Mouse (Mus musculus): Measurements from ENCODE around the gene Erf.

The Erf gene

GRCm38 (mm10) chr7:25279861-25280791 is 29.6 kb upstream of the Erf start:
- DNase-seq (ENCODE audit: low spot score), result peak; percentile 68

GRCm38 (mm10) chr7:25279076-25279860 is 28.7 kb upstream of the Erf start:
- DNase-seq (ENCODE audit: low spot score), result peak; percentile 89

- peak; percentile 88 for DNase-seq (ENCODE audit: low spot score)
These were observed 27.9 kb upstream of the Erf start for GRCm38 (mm10) chr7:25278341-25279075.

- no peak for DNase-seq (ENCODE audit: low spot score)
These were observed 27.4 kb upstream of the Erf start for GRCm38 (mm10) chr7:25277998-25278340.

- no peak for DNase-seq (ENCODE audit: low spot score)
These were observed 26.8 kb upstream of the Erf start for GRCm38 (mm10) chr7:25277405-25277804.

GRCm38 (mm10) chr7:25275555-25276298 is 25.2 kb upstream of the Erf start:
- peak; percentile 8 for DNase-seq (ENCODE audit: low spot score)

GRCm38 (mm10) chr7:25274996-25275395 is 24.4 kb upstream of the Erf start:
- DNase-seq (ENCODE audit: low spot score), result no peak

GRCm38 (mm10) chr7:25274571-25274970 is 24.0 kb upstream of the Erf start:
- no peak for DNase-seq (ENCODE audit: low spot score)

GRCm38 (mm10) chr7:25273259-25274241 is 23.0 kb upstream of the Erf start:
- no peak for DNase-seq (ENCODE audit: low spot score)

- DNase-seq (ENCODE audit: low spot score), result no peak
These were observed 22.1 kb upstream of the Erf start for GRCm38 (mm10) chr7:25272445-25273258.

GRCm38 (mm10) chr7:25271651-25272444 is 21.3 kb upstream of the Erf start:
- no peak for DNase-seq (ENCODE audit: low spot score)

GRCm38 (mm10) chr7:25270652-25271633 is 20.4 kb upstream of the Erf start:
- DNase-seq (ENCODE audit: low spot score), result no peak

- DNase-seq (ENCODE audit: low spot score), result no peak
These were observed 19.1 kb upstream of the Erf start for GRCm38 (mm10) chr7:25269545-25270271.

- DNase-seq (ENCODE audit: low spot score), result no peak
These were observed 18.5 kb upstream of the Erf start for GRCm38 (mm10) chr7:25269029-25269428.

GRCm38 (mm10) chr7:25268588-25268987 is 18.0 kb upstream of the Erf start:
- DNase-seq (ENCODE audit: low spot score), result no peak

GRCm38 (mm10) chr7:25267751-25268463 is 17.3 kb upstream of the Erf start:
- peak; percentile 100 for DNase-seq (ENCODE audit: low spot score)

All from embryo, embryonic 10.5 days (tissue).